Comparison of ENCODE assay signal across 8 mouse cellular contexts in the genomic region with DNA sequence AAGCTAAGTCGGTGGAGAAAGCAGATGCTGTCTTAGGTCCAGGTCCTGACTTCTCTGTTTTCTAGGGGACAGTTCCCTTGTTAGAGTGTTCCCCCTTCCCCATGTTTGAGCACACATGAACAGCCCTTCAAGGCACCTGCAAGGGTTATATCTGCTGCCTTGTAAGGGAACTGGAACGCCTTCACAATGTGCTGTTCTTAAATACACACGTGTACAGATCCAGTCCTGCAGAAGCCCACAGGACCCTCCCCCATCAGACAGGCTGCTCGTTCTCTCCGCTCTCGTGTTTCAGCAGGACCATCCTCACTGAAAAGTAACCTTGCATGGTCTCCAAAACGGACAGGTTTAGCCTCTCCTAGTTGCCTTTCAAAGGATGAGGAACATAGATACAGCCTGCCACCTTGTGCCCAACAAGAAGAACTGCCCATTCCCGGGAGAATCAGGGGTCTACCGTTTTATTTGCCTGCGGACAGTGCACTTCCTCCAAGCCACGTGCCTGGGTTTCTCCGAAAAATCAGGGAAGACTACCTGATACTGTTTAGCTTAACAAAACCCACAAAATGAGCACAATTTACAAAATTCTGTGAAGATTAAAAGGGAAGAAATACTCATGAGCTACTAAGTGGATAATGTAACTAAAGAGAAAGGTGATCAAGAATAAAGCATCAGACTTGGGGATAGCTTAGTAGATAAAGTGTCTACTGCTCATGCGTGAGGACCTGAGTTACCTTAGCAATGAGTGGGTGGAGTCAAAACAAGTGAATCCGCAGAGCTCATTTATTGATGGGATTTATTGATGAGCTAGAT. TPM values are rescaled to one million over a fixed set of nuclear protein-coding genes. Genes with fewer than 3 reads are reported as not detected.
DNase-seq lines count a peak whose midpoint lies in the region; ATAC-seq and TF ChIP-seq lines count a peak whose summit lies in the region.

No protein-coding gene starts in this region.

- peak; percentile 93 for ATAC-seq in common myeloid progenitor, adult 5-6 weeks (replicated peaks; ENCODE audit: low read depth, poor library complexity, severe bottlenecking)
- ATAC-seq in hematopoietic stem cell, adult 5-6 weeks (replicated peaks in 1 of 2; ENCODE audit: insufficient read depth in 1 of 2, low FRiP score in 2 of 2, low TSS enrichment in 1 of 2, low read depth in 1 of 2, poor library complexity in 2 of 2, severe bottlenecking in 2 of 2), result peak; percentile 79 to 84
- peak; percentile 60; the same call in 1 of the 2 replicates for ATAC-seq in limb, embryonic 14.5 days (ENCODE audit: low FRiP score, low read depth)

- no peaks in the 10 kb centered on the region for H3K9me3 ChIP-seq in limb, embryonic 14.5 days (ENCODE audit: control insufficient read depth, low read length)

- H3K27me3 ChIP-seq in C2C12 (ENCODE audit: control insufficient read depth, insufficient read depth, insufficient read length), result no peaks in the 10 kb centered on the region
- H3K27me3 ChIP-seq in limb, embryonic 14.5 days (ENCODE audit: control insufficient read depth, insufficient read depth, low read length), result no peaks in the 10 kb centered on the region

- no peak overlapping the region for H3ac ChIP-seq in C2C12 (ENCODE audit: control insufficient read depth, insufficient read length, low read depth)

- H3K36me3 ChIP-seq in C2C12 (ENCODE audit: control insufficient read depth, insufficient read depth), result no peaks in the 10 kb centered on the region
- H3K36me3 ChIP-seq in limb, embryonic 14.5 days (ENCODE audit: control insufficient read depth, insufficient read depth, low read length), result no peaks in the 10 kb centered on the region

- WGBS in limb, embryonic 14.5 days, result 20% methylated on average over 14 of the region's 14 CpGs

- no peak overlapping the region for H3K4me3 ChIP-seq in C2C12 (ENCODE audit: insufficient read depth, poor library complexity, severe bottlenecking)
- no peak overlapping the region for H3K4me3 ChIP-seq in limb, embryonic 14.5 days (replicated peaks; ENCODE audit: low read length)

- H3K79me3 ChIP-seq in C2C12 (ENCODE audit: low read depth), result no peaks in the 10 kb centered on the region

- H3K79me2 ChIP-seq in C2C12 (ENCODE audit: control insufficient read depth, insufficient read depth), result no peaks in the 10 kb centered on the region

- DNase-seq in gastrocnemius, postnatal 10 days, result peak; percentile 15
- no peak for DNase-seq in gastrocnemius, postnatal 4 days (ENCODE audit: low spot score in 2 of 2)
- DNase-seq in limb, embryonic 14.5 days (ENCODE audit: low spot score), result peak; percentile 46
- peak; percentile 79 for DNase-seq in retina, postnatal 1 day
- DNase-seq in thymus, postnatal 36 days, result no peak

- no peaks in the 10 kb centered on the region for H3K4me1 ChIP-seq in limb, embryonic 14.5 days (ENCODE audit: control insufficient read depth, insufficient read depth, low read length)

- peak; percentile 16 for TF ChIP-seq CTCF in C2C12 (IDR thresholded peaks at IDR 0.05; ENCODE audit: control insufficient read depth, insufficient read depth, insufficient read length)

- no peak overlapping the region for H3K27ac ChIP-seq in limb, embryonic 14.5 days (replicated peaks; ENCODE audit: low read depth, low read length)

- no peak overlapping the region for H3K9ac ChIP-seq in limb, embryonic 14.5 days (ENCODE audit: low read depth, low read length, severe bottlenecking)

- TF ChIP-seq POLR2A in limb, embryonic 14.5 days (IDR thresholded peaks at IDR 0.05; ENCODE audit: borderline replicate concordance, extremely low read depth, insufficient read depth, insufficient read length), result no peak

- H3K4me2 ChIP-seq in limb, embryonic 14.5 days (replicated peaks; ENCODE audit: low read depth, low read length, severe bottlenecking), result peak overlapping the region; percentile 9; the same call in 1 of the 2 replicates

TF ChIP-seq in C2C12, 6 proteins besides CTCF, POLR2A, EP300 and RAD21:
- TF ChIP-seq MYOD1 (IDR thresholded peaks at IDR 0.05; ENCODE audit: control insufficient read depth, insufficient read length, low read depth), result no peak
- no peak for TF ChIP-seq USF1 (IDR thresholded peaks at IDR 0.05; ENCODE audit: low read depth)
- no peak for TF ChIP-seq MYOG (IDR thresholded peaks at IDR 0.05; ENCODE audit: control insufficient read depth, extremely low read depth, insufficient read length)
- TF ChIP-seq CEBPB (IDR thresholded peaks at IDR 0.05; ENCODE audit: low read depth), result no peak
- TF ChIP-seq FOSL1 (IDR thresholded peaks at IDR 0.05; ENCODE audit: insufficient read depth, low read length, poor library complexity, severe bottlenecking), result no peak
- no peak for TF ChIP-seq MAX (IDR thresholded peaks at IDR 0.05)

RNA-seq across cellular contexts. Expression of a gene that starts 14.8 kb away (rescaled TPM):
- total RNA-seq in gastrocnemius, postnatal 10 days (2021), result under 1 TPM in 1 of 2 experiments, not detected in 1; 0.45 TPM
- total RNA-seq in gastrocnemius, postnatal 4 days (2021), result not detected
- not detected for polyA plus RNA-seq in C2C12 (2012; fragmentation: generic; extraction: Trizol)
- total RNA-seq in common myeloid progenitor, adult 5-6 weeks (2017), result not detected in 2 replicates
- total RNA-seq in hematopoietic stem cell, adult 5-6 weeks (2017), result not detected in 2 replicates
- not detected in 2 replicates for polyA plus RNA-seq in limb, embryonic 14.5 days (2012; rRNA removed)
- polyA plus RNA-seq in limb, embryonic 14.5 days (2014; fragmentation: Nextera tagmentation; extraction: Ambion mirVana), result not detected in 2 replicates

RNA-seq across cellular contexts. Expression of a gene that starts 40.9 kb away (rescaled TPM):
- 10 to 100 TPM in 1 of 2 experiments, not detected in 1; 77.3 TPM for total RNA-seq in gastrocnemius, postnatal 10 days (2021)
- not detected for total RNA-seq in gastrocnemius, postnatal 4 days (2021)
- not detected for polyA plus RNA-seq in C2C12 (2012; fragmentation: generic; extraction: Trizol)
- total RNA-seq in common myeloid progenitor, adult 5-6 weeks (2017), result 0.15 TPM in 1 of 2 replicates, not detected in the other
- total RNA-seq in hematopoietic stem cell, adult 5-6 weeks (2017), result 0.05 and 1.1 TPM in 2 replicates
- 78.7 and 128 TPM in 2 replicates for polyA plus RNA-seq in limb, embryonic 14.5 days (2012; rRNA removed)
- 196 and 263 TPM in 2 replicates for polyA plus RNA-seq in limb, embryonic 14.5 days (2014; fragmentation: Nextera tagmentation; extraction: Ambion mirVana)

Comparison
In these comparisons a context has a peak if more than half of its experiments do, and no peak if none do; other contexts are left out.
1. DNase-seq: peak in gastrocnemius, postnatal 10 days (single experiment), limb, embryonic 14.5 days (single experiment) and retina, postnatal 1 day (single experiment); none in gastrocnemius, postnatal 4 days (0 of 2) and thymus, postnatal 36 days (0 of 2).
2. Peak in every context shown above with its lines, with median percentiles within 50 percentile points of each other: ATAC-seq.